Mouse (Mus musculus): ENCODE results near the gene Gm49450.

- TF ChIP-seq CTCF (IDR thresholded peaks at IDR 0.05; ENCODE audit: low read depth) (no peak), EP300 (IDR thresholded peaks at IDR 0.05; ENCODE audit: low read depth) (no peak)
These were observed 57.4 kb downstream of the Gm49450 start for GRCm38 (mm10) chr15:98895635-98896589.

Measured in liver, embryonic 14.5 days (tissue).